Mouse (Mus musculus): ENCODE measurements around the gene Csl.

Gene Csl

DNA sequence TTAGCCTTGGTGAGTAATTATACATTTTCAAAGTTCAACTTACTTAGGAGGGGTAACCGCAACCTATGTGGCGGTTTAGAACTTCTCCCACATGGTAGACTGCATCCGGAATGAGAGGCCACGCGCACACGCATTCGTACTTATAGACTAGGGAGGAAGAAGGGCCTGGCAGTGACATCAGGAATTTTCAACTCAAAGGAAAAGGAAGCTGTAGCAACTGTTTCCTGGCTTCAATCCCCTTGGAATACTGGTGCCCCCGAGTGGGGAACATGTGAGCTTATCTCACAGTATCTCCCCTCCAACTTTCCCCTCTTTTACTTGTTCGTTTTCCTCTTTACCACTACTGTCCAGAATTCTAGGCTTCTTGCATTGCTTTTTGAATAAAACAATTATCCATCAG is at the start of gene Csl:
Csl (minus strand) TSS at position 101 of the 400 bp plus-strand sequence.
- no peak for DNase-seq (ENCODE audit: low spot score in 2 of 2)

GRCm38 (mm10) chr10:99789418-99789817 is 30.0 kb upstream of the Csl start:
- no peak for DNase-seq (ENCODE audit: low spot score in 2 of 2)

DNA sequence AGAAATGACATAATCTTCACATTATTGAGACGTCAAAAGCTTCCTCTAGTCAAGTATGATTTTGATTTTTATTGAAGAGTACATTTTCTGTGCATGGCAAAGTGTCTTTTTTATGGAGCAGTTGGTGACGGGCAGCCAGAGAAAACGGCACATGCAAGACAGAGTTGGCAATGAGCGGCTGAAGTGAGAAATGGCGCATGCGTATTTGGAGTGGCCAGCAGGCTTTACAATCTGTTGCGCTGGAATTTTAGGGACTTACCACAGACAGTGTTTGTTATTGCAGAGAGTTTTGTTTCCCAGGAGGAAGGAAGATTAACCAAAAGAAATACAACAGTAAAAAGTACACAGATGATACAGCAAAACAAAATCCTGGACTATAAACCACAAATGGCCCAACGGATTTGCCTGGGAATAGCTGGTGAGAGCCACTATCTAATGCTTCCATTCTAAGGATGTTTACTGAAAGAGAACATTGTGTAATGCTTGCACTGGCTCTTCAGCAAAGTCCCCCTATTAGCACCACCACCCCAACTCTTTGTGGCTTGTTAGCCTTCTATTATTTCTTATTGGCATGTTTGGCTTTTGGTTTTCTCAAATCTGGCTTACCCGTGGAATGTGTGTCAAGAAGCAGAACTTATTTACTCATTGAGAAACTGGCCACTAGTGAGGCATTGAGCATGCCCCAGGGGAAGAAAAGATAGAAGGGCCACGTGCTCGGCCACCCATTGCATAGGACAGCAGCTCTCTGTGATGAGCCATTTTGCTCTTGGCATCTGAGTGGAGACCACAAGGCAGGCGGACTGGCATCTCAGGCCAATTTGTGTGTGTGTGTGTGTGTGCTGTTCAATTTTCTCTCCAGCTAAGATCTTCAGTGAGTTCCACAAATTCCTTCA is 15.0 kb upstream of the Csl start:
- DNase-seq (ENCODE audit: low spot score in 2 of 2), result no peak

GRCm38 (mm10) chr10:99750146-99750545 is 9.3 kb downstream of the Csl start:
- DNase-seq (ENCODE audit: low spot score in 2 of 2), result no peak

GRCm38 (mm10) chr10:99748668-99749260 is 10.7 kb downstream of the Csl start:
- DNase-seq (ENCODE audit: low spot score in 2 of 2), result no peak

DNA sequence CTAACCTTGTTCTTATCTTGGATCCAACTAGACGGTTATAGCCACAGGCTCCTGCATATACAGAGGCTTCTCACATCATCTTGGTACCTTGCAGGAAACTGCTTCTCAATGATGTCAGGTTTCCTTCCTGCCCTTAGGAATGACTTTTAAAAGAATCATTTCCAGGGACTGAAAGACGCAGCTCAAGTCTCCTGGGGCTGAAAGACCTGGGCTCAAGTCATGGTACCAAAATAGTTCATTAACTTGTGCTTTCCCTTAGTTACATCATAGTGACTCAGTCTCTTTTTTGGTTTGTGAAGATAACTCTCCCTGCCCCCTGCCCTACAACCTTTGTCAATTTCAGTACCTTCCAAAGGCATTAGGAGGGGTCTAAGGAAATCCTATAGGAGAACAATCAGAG is 11.4 kb downstream of the Csl start:
- no peak for DNase-seq (ENCODE audit: low spot score in 2 of 2)

DNA sequence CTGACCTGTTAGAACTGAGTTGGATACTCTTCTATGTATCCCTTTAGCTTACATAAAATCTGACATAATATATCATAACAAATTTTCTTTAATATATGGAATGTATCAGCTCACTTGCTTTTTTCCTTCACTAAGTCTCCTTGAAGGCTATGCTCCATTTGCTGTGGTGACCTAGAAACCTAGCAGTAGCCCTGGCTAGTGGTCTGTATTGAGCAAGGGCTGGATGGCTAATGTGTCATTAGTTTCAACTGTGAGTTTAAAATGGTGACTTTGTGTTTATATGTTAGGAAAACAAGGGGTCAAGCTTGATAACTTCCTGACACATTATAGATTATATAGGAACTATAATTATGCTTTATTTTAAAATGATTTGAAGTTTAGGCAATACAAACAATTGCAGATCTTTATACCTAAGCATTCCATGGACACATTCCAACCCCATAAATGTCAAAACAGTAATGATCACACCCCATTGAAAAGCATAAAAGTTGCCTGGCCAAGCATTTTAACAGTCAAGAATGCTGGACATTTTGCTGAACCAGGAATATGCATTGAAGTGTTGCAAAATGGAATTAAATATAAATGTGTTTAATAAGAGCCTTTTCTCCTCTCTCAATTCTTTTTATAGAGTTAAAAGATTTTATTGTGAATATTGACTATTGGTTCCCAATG is 17.7 kb downstream of the Csl start:
- DNase-seq (ENCODE audit: low spot score in 2 of 2), result no peak

DNA sequence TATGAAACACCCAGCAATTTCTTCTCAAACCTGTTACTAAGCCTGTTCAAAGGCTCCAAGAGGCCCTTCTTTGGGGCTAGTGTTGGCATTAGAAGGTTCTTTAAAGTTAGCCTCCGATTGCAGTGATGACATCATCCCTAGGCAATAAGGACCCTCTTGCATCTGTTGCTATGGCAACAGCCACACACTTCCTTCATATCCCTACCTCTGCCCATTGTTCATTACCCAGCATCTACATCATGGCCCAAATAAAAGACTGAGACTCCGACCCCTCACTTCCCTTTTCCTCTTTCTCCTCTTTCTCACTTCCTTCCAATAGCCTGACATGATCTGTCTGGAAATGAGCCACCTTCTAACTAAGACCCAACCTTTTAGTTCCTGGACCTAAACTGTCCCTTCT is 46.3 kb downstream of the Csl start:
- DNase-seq (ENCODE audit: low spot score in 2 of 2), result no peak

DNA sequence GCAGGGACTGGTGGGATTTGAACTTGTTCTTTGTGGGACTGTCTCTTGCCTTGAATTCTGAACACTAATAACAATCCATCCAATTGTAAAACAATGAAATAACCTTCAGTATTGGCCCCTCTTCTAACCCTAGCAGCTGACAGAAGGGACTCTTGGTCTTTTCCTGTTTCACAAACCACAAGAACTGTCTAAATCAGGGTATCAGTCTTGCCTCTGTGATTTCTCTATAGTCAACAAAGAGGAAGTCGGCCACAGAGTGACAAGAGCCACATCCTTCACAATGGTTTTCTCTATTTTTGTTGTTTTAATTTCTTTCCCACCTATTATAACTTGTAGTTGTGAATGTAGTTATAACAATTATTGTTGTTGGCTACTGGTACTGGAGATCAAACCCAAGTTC is 47.9 kb downstream of the Csl start:
- DNase-seq (ENCODE audit: low spot score in 2 of 2), result no peak

Measured in frontal cortex, postnatal 10 days (tissue).